Mouse (Mus musculus): ENCODE results near the gene Ctnnd2. TPM values are rescaled to one million over a fixed set of nuclear protein-coding genes. Genes with fewer than 3 reads are reported as not detected.

Gene Ctnnd2
- polyA plus RNA-seq, 1 experiment from 2014 or later, result 45.1 TPM

DNA sequence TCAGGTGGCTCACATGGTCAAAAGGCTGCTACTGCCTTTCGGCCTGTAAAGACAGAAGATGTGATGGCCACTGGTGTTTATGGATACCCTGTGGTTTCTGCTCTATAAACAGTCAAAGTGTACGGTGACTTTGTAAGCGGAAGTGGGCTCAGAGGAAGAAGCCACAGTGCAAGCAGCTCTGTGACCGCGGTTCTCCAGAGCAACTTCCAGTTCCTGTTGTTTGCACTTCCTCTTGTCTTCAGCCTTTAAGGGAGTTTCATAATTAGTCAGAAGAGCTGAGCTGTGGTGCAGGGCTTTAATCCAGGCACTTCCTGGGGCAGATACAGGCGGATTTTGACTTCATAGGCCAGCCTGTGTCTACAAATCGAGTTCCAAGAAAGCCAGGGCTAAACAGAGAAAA, 438.2 kb downstream of the Ctnnd2 start:
- WGBS, result 93% methylated on average over 7 of the region's 7 CpGs
- no peak overlapping the region for H3K27ac ChIP-seq (ENCODE audit: low read depth, low read length)
- ATAC-seq, result no peak
- H3K4me1 ChIP-seq (ENCODE audit: control insufficient read depth, insufficient read depth, low read length), result no peaks in the 10 kb centered on the region
- no peak overlapping the region for H3K4me3 ChIP-seq (ENCODE audit: low read depth, low read length)
- H3K27me3 ChIP-seq (replicated peaks; ENCODE audit: control insufficient read depth, insufficient read depth, low read length), result no peaks in the 10 kb centered on the region
- DNase-seq (ENCODE audit: low spot score), result no peak
- H3K4me2 ChIP-seq (ENCODE audit: low read length), result no peak overlapping the region
- H3K9me3 ChIP-seq (replicated peaks; ENCODE audit: control insufficient read depth, low read length), result no peaks in the 10 kb centered on the region
- no peaks in the 10 kb centered on the region for H3K36me3 ChIP-seq (ENCODE audit: control insufficient read depth, insufficient read depth, low read length)
- no peak overlapping the region for H3K9ac ChIP-seq (ENCODE audit: low read length)

DNA sequence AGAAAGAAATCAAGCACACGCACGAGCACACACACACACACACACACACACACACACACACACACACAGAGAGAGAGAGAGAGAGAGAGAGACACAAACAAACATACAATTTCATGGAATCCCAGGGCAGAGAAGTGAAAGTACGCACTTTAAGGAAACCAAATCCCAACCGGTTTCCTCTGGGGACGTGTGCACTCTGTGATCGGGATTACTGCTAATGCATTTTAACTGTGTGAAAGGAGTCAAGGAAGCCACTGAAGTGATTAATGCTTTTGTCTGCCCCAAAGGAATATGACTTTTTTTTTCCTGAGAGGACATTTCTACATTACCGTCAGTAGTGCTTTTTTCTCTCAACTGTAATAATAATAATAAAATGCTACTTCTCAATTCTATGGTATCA, 443.1 kb downstream of the Ctnnd2 start:
- DNase-seq (ENCODE audit: low spot score) (peak; percentile 31), ATAC-seq (no peak)
- H3K9me3 ChIP-seq (replicated peaks; ENCODE audit: control insufficient read depth, low read length), result no peaks in the 10 kb centered on the region
- WGBS, result 71% methylated on average over 7 of the region's 7 CpGs
- H3K27me3 ChIP-seq (replicated peaks; ENCODE audit: control insufficient read depth, insufficient read depth, low read length), result no peaks in the 10 kb centered on the region
- no peak overlapping the region for H3K27ac ChIP-seq (ENCODE audit: low read depth, low read length)
- no peak overlapping the region for H3K4me3 ChIP-seq (ENCODE audit: low read depth, low read length)
- H3K4me2 ChIP-seq (ENCODE audit: low read length), result no peak overlapping the region
- no peaks in the 10 kb centered on the region for H3K4me1 ChIP-seq (ENCODE audit: control insufficient read depth, insufficient read depth, low read length)
- H3K9ac ChIP-seq (ENCODE audit: low read length), result no peak overlapping the region
- H3K36me3 ChIP-seq (ENCODE audit: control insufficient read depth, insufficient read depth, low read length), result 0 out of 2 replicates have a peak, but pooled peaks cover 4% of the 10 kb centered on the region

DNA sequence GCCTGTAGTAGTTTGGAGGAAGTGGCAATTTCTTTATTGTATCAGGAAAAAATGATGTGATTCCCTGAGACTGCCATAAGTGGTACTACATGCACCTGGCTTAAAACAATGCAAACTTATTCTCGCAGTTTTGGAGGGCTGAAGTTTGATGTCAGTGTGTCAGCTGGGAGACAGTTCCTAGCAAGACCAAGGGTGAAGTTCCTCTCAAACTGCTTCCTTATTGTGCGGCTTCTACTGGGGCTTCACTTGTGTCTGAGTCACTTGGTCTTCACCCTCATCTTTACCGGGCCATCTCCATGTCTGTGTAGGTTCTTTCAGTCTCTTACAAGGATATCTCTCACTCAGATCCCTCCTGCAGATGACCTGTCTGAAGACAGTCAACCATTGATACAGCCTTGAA, 444.5 kb downstream of the Ctnnd2 start:
- Histone ChIP-seq H3K36me3 (ENCODE audit: control insufficient read depth, insufficient read depth, low read length) (0 out of 2 replicates have a peak, but pooled peaks cover 4% of the 10 kb centered on the region), H3K4me1 (ENCODE audit: control insufficient read depth, insufficient read depth, low read length) (no peaks in the 10 kb centered on the region), H3K9me3 (replicated peaks; ENCODE audit: control insufficient read depth, low read length) (no peaks in the 10 kb centered on the region), H3K9ac (ENCODE audit: low read length) (no peak overlapping the region), H3K4me3 (ENCODE audit: low read depth, low read length) (no peak overlapping the region), H3K4me2 (ENCODE audit: low read length) (no peak overlapping the region), H3K27me3 (replicated peaks; ENCODE audit: control insufficient read depth, insufficient read depth, low read length) (no peaks in the 10 kb centered on the region), H3K27ac (ENCODE audit: low read depth, low read length) (no peak overlapping the region)
- DNase-seq (ENCODE audit: low spot score) (no peak), ATAC-seq (no peak)
- WGBS, result 93% methylated on average over 3 of the region's 3 CpGs

DNA sequence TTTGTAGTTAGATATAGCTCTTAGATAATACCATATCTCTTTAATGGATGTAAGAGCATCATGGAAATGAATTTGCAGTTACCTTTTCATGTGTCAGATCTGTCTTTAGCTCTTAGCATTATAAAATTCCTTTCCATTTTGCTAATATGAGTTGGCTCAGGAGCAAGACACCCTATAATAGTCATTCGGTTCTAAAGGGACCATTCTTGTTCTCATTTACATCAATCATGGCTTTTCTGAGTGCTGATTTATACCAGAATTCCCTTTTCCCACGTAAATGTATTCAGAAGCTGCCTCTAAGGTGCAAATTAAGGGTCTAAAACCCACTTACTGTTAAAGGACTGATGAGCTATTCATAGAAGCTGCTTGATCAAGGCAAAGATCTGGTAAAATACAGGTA, 445.5 kb downstream of the Ctnnd2 start:
- no peaks in the 10 kb centered on the region for H3K27me3 ChIP-seq (replicated peaks; ENCODE audit: control insufficient read depth, insufficient read depth, low read length)
- peak; percentile 39 for DNase-seq (ENCODE audit: low spot score)
- H3K9me3 ChIP-seq (replicated peaks; ENCODE audit: control insufficient read depth, low read length), result no peaks in the 10 kb centered on the region
- no peaks in the 10 kb centered on the region for H3K4me1 ChIP-seq (ENCODE audit: control insufficient read depth, insufficient read depth, low read length)
- H3K36me3 ChIP-seq (ENCODE audit: control insufficient read depth, insufficient read depth, low read length), result 0 out of 2 replicates have a peak, but pooled peaks cover 4% of the 10 kb centered on the region
- ATAC-seq, result peak; percentile 23; the same call in 1 of the 2 replicates
- no peak overlapping the region for H3K4me2 ChIP-seq (ENCODE audit: low read length)
- WGBS, result 43% methylated on average over 2 of the region's 2 CpGs
- no peak overlapping the region for H3K9ac ChIP-seq (ENCODE audit: low read length)
- no peak overlapping the region for H3K27ac ChIP-seq (ENCODE audit: low read depth, low read length)
- no peak overlapping the region for H3K4me3 ChIP-seq (ENCODE audit: low read depth, low read length)

DNA sequence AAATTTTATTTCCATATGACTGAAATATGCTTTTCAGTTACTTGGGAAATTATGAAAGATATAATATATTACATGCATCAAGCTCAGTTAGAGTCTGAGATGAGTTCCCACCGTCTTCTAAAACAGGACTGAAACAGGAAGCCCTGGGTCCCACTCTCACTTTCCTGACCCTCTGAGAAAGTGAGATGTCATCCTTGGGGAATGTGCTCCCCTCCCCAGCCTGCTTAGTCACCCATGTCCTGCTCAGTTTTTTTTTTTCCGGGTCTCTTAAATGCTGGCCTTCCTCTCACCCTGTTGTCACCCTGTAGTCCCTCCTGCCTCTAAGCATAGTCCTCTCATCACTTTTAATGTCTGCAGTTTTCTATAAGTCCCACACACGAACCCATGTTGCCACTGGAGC, 456.1 kb downstream of the Ctnnd2 start:
- no peak overlapping the region for H3K9ac ChIP-seq (ENCODE audit: low read length)
- no peak overlapping the region for H3K4me2 ChIP-seq (ENCODE audit: low read length)
- no peaks in the 10 kb centered on the region for H3K36me3 ChIP-seq (ENCODE audit: control insufficient read depth, insufficient read depth, low read length)
- 0 out of 2 replicates have a peak, but pooled peaks cover 3% of the 10 kb centered on the region for H3K4me1 ChIP-seq (ENCODE audit: control insufficient read depth, insufficient read depth, low read length)
- H3K4me3 ChIP-seq (ENCODE audit: low read depth, low read length), result no peak overlapping the region
- H3K27ac ChIP-seq (ENCODE audit: low read depth, low read length), result no peak overlapping the region
- WGBS, result 43% methylated on average over 3 of the region's 3 CpGs
- no peaks in the 10 kb centered on the region for H3K9me3 ChIP-seq (replicated peaks; ENCODE audit: control insufficient read depth, low read length)
- H3K27me3 ChIP-seq (replicated peaks; ENCODE audit: control insufficient read depth, insufficient read depth, low read length), result no peaks in the 10 kb centered on the region
- no peak for ATAC-seq
- DNase-seq (ENCODE audit: low spot score), result no peak

DNA sequence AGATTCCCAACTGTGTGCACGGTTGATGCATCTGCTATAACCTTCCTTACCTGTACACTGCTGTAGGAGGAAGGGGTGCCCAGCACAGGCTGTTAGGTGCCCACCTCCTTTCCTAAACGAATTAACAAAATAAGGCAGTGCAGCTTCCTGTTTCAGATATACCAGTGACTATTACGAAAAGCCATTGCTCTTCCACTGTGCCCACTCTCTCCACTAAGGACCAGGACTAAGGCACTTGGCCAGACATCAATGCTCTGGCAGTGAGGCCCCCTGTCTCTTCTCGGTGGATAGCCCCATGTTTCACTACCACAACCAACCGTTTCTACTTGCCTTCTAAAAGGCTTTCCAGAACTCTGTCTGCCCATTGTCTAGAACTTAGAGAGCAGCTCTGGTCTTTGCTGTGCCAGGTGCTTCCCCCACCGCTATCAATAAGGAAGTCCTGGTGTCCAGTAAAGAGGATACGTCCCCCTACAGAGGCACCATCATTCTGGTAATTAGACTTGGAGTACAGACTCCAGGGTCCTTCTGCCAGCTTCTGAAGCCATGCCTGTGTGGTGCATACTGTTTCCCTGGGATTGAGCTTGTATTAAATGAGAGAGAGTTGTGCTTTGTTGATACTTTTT, 459.8 kb downstream of the Ctnnd2 start:
- peaks cover 11% of the 10 kb centered on the region for H3K4me1 ChIP-seq (ENCODE audit: control insufficient read depth, insufficient read depth, low read length)
- H3K36me3 ChIP-seq (ENCODE audit: control insufficient read depth, insufficient read depth, low read length), result no peaks in the 10 kb centered on the region
- no peaks in the 10 kb centered on the region for H3K9me3 ChIP-seq (replicated peaks; ENCODE audit: control insufficient read depth, low read length)
- H3K9ac ChIP-seq (ENCODE audit: low read length), result no peak overlapping the region
- H3K27me3 ChIP-seq (replicated peaks; ENCODE audit: control insufficient read depth, insufficient read depth, low read length), result no peaks in the 10 kb centered on the region
- DNase-seq (ENCODE audit: low spot score) (no peak), ATAC-seq (no peak)
- WGBS, result 73% methylated on average over 7 of the region's 7 CpGs
- no peak overlapping the region for H3K27ac ChIP-seq (ENCODE audit: low read depth, low read length)
- H3K4me3 ChIP-seq (ENCODE audit: low read depth, low read length), result no peak overlapping the region
- no peak overlapping the region for H3K4me2 ChIP-seq (ENCODE audit: low read length)

DNA sequence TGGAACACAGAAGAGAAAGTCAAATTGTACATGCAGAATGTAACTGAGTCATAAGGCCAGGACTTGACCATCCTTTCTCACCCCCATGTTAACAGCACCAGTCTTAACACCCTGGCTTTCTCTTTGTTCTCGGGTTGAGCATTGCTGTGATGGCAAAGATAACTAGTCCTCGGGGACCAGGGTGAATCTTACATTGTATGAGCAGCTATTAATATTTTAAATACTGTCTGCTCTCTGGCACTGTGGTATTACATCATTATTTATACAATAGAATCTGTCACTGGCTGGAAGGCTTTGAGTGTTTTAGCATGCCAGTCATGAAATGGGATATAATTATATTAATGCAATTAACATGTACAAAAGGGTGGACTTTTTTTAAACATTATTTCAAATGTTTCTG, 461.5 kb downstream of the Ctnnd2 start:
- ATAC-seq, result peak; percentile 49; the same call in 1 of the 2 replicates
- H3K36me3 ChIP-seq (ENCODE audit: control insufficient read depth, insufficient read depth, low read length), result no peaks in the 10 kb centered on the region
- H3K27me3 ChIP-seq (replicated peaks; ENCODE audit: control insufficient read depth, insufficient read depth, low read length), result no peaks in the 10 kb centered on the region
- H3K4me1 ChIP-seq (ENCODE audit: control insufficient read depth, insufficient read depth, low read length), result peaks cover 11% of the 10 kb centered on the region
- no peak overlapping the region for H3K4me2 ChIP-seq (ENCODE audit: low read length)
- H3K9ac ChIP-seq (ENCODE audit: low read length), result no peak overlapping the region
- H3K4me3 ChIP-seq (ENCODE audit: low read depth, low read length), result no peak overlapping the region
- no peaks in the 10 kb centered on the region for H3K9me3 ChIP-seq (replicated peaks; ENCODE audit: control insufficient read depth, low read length)
- 39% methylated on average over 2 of the region's 2 CpGs for WGBS
- peak; percentile 25 for DNase-seq (ENCODE audit: low spot score)
- H3K27ac ChIP-seq (ENCODE audit: low read depth, low read length), result 0 out of 2 replicates have a peak overlapping the region, but pooled peaks have one; percentile 27

DNA sequence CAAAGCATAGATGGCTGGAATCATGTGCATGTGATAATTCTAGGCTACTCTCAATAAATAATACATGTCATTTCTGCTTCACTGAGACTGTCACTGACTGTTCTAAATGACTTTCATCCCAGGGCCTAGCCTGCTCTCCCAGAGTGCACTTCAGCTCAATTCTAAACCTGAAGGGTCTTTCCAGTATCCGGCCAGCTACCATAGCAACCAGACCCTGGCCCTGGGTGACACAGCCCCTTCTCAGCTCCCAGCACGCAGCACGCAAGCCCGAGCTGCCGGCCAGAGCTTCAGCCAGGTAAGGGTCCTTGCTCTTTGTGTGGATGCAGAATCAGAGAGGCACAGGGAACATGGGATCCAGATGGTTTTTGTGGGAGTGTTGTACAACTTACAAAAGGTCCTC, 462.1 kb downstream of the Ctnnd2 start:
- DNase-seq (ENCODE audit: low spot score) (peak; percentile 36), ATAC-seq (peak; percentile 74)
- no peaks in the 10 kb centered on the region for H3K9me3 ChIP-seq (replicated peaks; ENCODE audit: control insufficient read depth, low read length)
- H3K36me3 ChIP-seq (ENCODE audit: control insufficient read depth, insufficient read depth, low read length), result no peaks in the 10 kb centered on the region
- H3K9ac ChIP-seq (ENCODE audit: low read length), result no peak overlapping the region
- H3K4me3 ChIP-seq (ENCODE audit: low read depth, low read length), result no peak overlapping the region
- 19% methylated on average over 5 of the region's 5 CpGs for WGBS
- H3K4me1 ChIP-seq (ENCODE audit: control insufficient read depth, insufficient read depth, low read length), result peaks cover 11% of the 10 kb centered on the region
- H3K4me2 ChIP-seq (ENCODE audit: low read length), result no peak overlapping the region
- H3K27me3 ChIP-seq (replicated peaks; ENCODE audit: control insufficient read depth, insufficient read depth, low read length), result no peaks in the 10 kb centered on the region
- H3K27ac ChIP-seq (ENCODE audit: low read depth, low read length), result peak overlapping the region; percentile 46; the same call in 1 of the 2 replicates

DNA sequence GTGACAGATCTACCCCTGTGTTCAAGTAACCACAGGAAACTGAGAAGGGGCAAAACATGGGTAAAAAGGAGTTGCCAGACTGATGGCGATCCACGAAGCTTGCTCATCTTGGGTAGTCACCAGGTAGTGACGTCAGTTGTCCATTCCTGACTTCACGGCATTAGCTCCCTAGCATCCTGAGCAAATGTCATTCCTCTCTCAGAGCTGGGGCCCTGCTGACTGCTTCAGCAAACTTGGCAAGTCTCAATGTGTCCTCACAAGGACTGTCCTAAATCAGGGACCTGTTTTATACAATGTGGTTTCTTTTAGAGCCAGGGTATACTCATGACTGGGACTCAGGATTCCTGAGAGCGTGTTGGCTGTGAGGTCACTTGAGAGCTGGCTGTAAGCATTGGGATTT, 468.3 kb downstream of the Ctnnd2 start:
- no peak overlapping the region for H3K4me3 ChIP-seq (ENCODE audit: low read depth, low read length)
- no peaks in the 10 kb centered on the region for H3K27me3 ChIP-seq (replicated peaks; ENCODE audit: control insufficient read depth, insufficient read depth, low read length)
- H3K9ac ChIP-seq (ENCODE audit: low read length), result no peak overlapping the region
- H3K4me2 ChIP-seq (ENCODE audit: low read length), result no peak overlapping the region
- ATAC-seq (no peak), DNase-seq (ENCODE audit: low spot score) (no peak)
- H3K4me1 ChIP-seq (ENCODE audit: control insufficient read depth, insufficient read depth, low read length), result no peaks in the 10 kb centered on the region
- no peak overlapping the region for H3K27ac ChIP-seq (ENCODE audit: low read depth, low read length)
- H3K9me3 ChIP-seq (replicated peaks; ENCODE audit: control insufficient read depth, low read length), result no peaks in the 10 kb centered on the region
- no peaks in the 10 kb centered on the region for H3K36me3 ChIP-seq (ENCODE audit: control insufficient read depth, insufficient read depth, low read length)
- WGBS, result 95% methylated on average over 5 of the region's 5 CpGs

All from forebrain, embryonic 14.5 days (tissue).